Mouse (Mus musculus) kidney, postnatal 10 days (tissue): ENCODE measurements around the gene Slc25a3.

Source experiments
- DNase-seq: peaks from one replicate; pipeline ENCODE4 v3.0.0; 2021; ENCODE audit warnings: mixed read lengths

The Slc25a3 gene

GRCm38 (mm10) chr10:91141564-91141963 lies 17.7 kb upstream of the Slc25a3 start:
- DNase-seq, result no peak

- no peak for DNase-seq
Measured at GRCm38 (mm10) chr10:91139148-91139766, 15.4 kb upstream of the Slc25a3 start.

- DNase-seq, result no peak
Measured at GRCm38 (mm10) chr10:91138317-91138716, 14.5 kb upstream of the Slc25a3 start.

- no peak for DNase-seq
Measured at GRCm38 (mm10) chr10:91137400-91137799, 13.5 kb upstream of the Slc25a3 start.

- no peak for DNase-seq
Measured at GRCm38 (mm10) chr10:91135302-91135972, 11.6 kb upstream of the Slc25a3 start.

- DNase-seq, result no peak
Measured at GRCm38 (mm10) chr10:91131565-91131964, 7.7 kb upstream of the Slc25a3 start.

GRCm38 (mm10) chr10:91130792-91131191 lies 6.9 kb upstream of the Slc25a3 start:
- no peak for DNase-seq

- peak; percentile 48 for DNase-seq
Measured at GRCm38 (mm10) chr10:91128551-91129160, 4.8 kb upstream of the Slc25a3 start.

- no peak for DNase-seq
Measured at GRCm38 (mm10) chr10:91127395-91127794, 3.5 kb upstream of the Slc25a3 start.

- DNase-seq, result peak; percentile 30
Measured at GRCm38 (mm10) chr10:91126618-91127355, 2.9 kb upstream of the Slc25a3 start.

- peak; percentile 66 for DNase-seq
Measured at GRCm38 (mm10) chr10:91123281-91123827, 505 bp downstream of the Slc25a3 start.

- no peak for DNase-seq
Measured at GRCm38 (mm10) chr10:91122646-91123045, 1.2 kb downstream of the Slc25a3 start.

- no peak for DNase-seq
Measured at GRCm38 (mm10) chr10:91116958-91117357, 6.9 kb downstream of the Slc25a3 start.

GRCm38 (mm10) chr10:91109841-91110240 lies 14.0 kb downstream of the Slc25a3 start:
- DNase-seq, result no peak

GRCm38 (mm10) chr10:91105981-91106380 lies 17.9 kb downstream of the Slc25a3 start:
- no peak for DNase-seq

- no peak for DNase-seq
Measured at GRCm38 (mm10) chr10:91102799-91103590, 20.9 kb downstream of the Slc25a3 start.

- no peak for DNase-seq
Measured at GRCm38 (mm10) chr10:91101936-91102335, 21.9 kb downstream of the Slc25a3 start.

- no peak for DNase-seq
Measured at GRCm38 (mm10) chr10:91100101-91100500, 23.8 kb downstream of the Slc25a3 start.

- DNase-seq, result no peak
Measured at GRCm38 (mm10) chr10:91098056-91098455, 25.8 kb downstream of the Slc25a3 start.

- DNase-seq, result no peak
Measured at GRCm38 (mm10) chr10:91094251-91095104, 29.4 kb downstream of the Slc25a3 start.

- no peak for DNase-seq
Measured at GRCm38 (mm10) chr10:91092812-91093211, 31.0 kb downstream of the Slc25a3 start.
